Mouse (Mus musculus) Patski (cell line): Measurements from ENCODE around the gene Islr. TPM values are rescaled to one million over a fixed set of nuclear protein-coding genes. Genes with fewer than 3 reads are reported as not detected.
"Not testable (repeated sequence)": the region's sequence is repeated elsewhere in the genome, so short reads cannot be mapped to it uniquely, and the experiment has no call there.

Experiments used
- ATAC-seq: fragments of 100-300 bp; one replicate; pipeline ENCODE4 v1.8.0; 2021
- CTCF ChIA-PET: fragments of 350-600 bp; sonication (Branson Sonifier 250); formaldehyde crosslinking; loops from one replicate; lab custom pipeline; 2022; ENCODE audit warnings: inconsistent platforms; lab: Charles Lee
- POLR2A ChIA-PET: fragments of 350-600 bp; sonication (Branson Sonifier 250); formaldehyde crosslinking; loops from one replicate; lab custom pipeline; 2022; ENCODE audit warnings: antibody characterized with exemption, inconsistent platforms; lab: Charles Lee
- DNase-seq: peaks from one replicate; pipeline ENCODE4 v3.0.0-alpha.2; 2011; ENCODE audit warnings: low read depth, low spot score
- H3K27me3 ChIP-seq: fragments of 371-371 bp; one replicate; pipeline ENCODE4 v1.5.1; 2021
- CTCF ChIP-seq: fragments of 100-300 bp; IDR thresholded peaks from one replicate; pipeline ENCODE4 v1.5.1; 2021
- in situ Hi-C: fragments of 300-500 bp; cut with MboI; formaldehyde crosslinking; loops from 3 replicates; pipeline ENCODE4 v1.11.1; 2018; ENCODE audit warnings: low pct_unique_long_range_greater_than_20kb, mixed read lengths
- polyA plus RNA-seq: library from polyadenylated mRNA; unstranded; gene quantifications from one replicate; pipeline ENCODE4 v1.2.3, GENCODE M21; 2021

The Islr gene
- 39.6 TPM for polyA plus RNA-seq

GRCm38 (mm10) chr9:58203516-58204447 is at the start of gene Islr, which contains the start of gene Islr2:
Gene Islr, minus strand, starts transcription at chr9:58204306.
Gene Islr2, minus strand, starts transcription at chr9:58204319.
- no peak for TF ChIP-seq CTCF
- ATAC-seq, result no peak
- DNase-seq, result no peak
- POLR2A ChIA-PET, result interaction anchor here (0.8 kb wide), 1 partner anchor 140 kb away, joined by 3 read pairs; no protein-coding TSS in a partner anchor
- no peaks in the 10 kb centered on the region for H3K27me3 ChIP-seq
- CTCF ChIA-PET, result interaction anchor here (0.6 to 8.7 kb wide), 21 partner anchors 9 to 544 kb away, joined by 3 to 107 read pairs (median 3); no protein-coding TSS in a partner anchor
- in situ Hi-C loops, result loop anchor here (5.0 kb wide), 1 partner anchor 151 kb away; no protein-coding TSS in a partner anchor

GRCm38 (mm10) chr9:58253805-58254122 is 49.7 kb upstream of the Islr start:
- CTCF ChIA-PET, result interaction anchor here (0.8 to 1.9 kb wide), 4 partner anchors 12 to 22 kb away, joined by 3 to 6 read pairs (median 4); no protein-coding TSS in a partner anchor
- POLR2A ChIA-PET, result interaction anchor here (0.9 to 1.1 kb wide), 4 partner anchors 9 to 64 kb away, joined by 3 read pairs; no protein-coding TSS in a partner anchor
- in situ Hi-C loops, ATAC-seq, DNase-seq, H3K27me3 ChIP-seq: not testable (repeated sequence)

GRCm38 (mm10) chr9:58253033-58253804 is 49.1 kb upstream of the Islr start, which contains the start of gene Stoml1:
Gene Stoml1, plus strand, starts transcription at chr9:58253164.
- peak; percentile 98 for TF ChIP-seq CTCF
- DNase-seq (peak; percentile 76), ATAC-seq (peak; percentile 90)
- POLR2A ChIA-PET, result interaction anchor here (0.9 to 1.1 kb wide), 4 partner anchors 9 to 63 kb away, joined by 3 read pairs; no protein-coding TSS in a partner anchor
- in situ Hi-C loops, result no loop called here
- H3K27me3 ChIP-seq, result no peaks in the 10 kb centered on the region
- CTCF ChIA-PET, result interaction anchor here (0.8 to 1.9 kb wide), 6 partner anchors 10 to 27 kb away, joined by 3 to 6 read pairs (median 4); no protein-coding TSS in a partner anchor

GRCm38 (mm10) chr9:58250730-58251129 is 46.6 kb upstream of the Islr start:
- CTCF ChIA-PET, result interaction anchor here (1.6 kb wide), 1 partner anchor 25 kb away, joined by 7 read pairs; no protein-coding TSS in a partner anchor
- ATAC-seq, in situ Hi-C loops, DNase-seq, H3K27me3 ChIP-seq, POLR2A ChIA-PET: not testable (repeated sequence)

GRCm38 (mm10) chr9:58250322-58250721 is 46.2 kb upstream of the Islr start:
- ATAC-seq (no peak), DNase-seq (no peak)
- no peaks in the 10 kb centered on the region for H3K27me3 ChIP-seq
- POLR2A ChIA-PET, result no interaction called here
- CTCF ChIA-PET, result interaction anchor here (1.0 to 1.9 kb wide), 4 partner anchors 16 to 35 kb away, joined by 3 to 7 read pairs (median 5); no protein-coding TSS in a partner anchor
- no peak for TF ChIP-seq CTCF
- in situ Hi-C loops, result no loop called here

GRCm38 (mm10) chr9:58249592-58250192 is 45.6 kb upstream of the Islr start, which contains the start of gene Pml:
Gene Pml, minus strand, starts transcription at chr9:58249786.
- POLR2A ChIA-PET, result no interaction called here
- in situ Hi-C loops, result no loop called here
- no peaks in the 10 kb centered on the region for H3K27me3 ChIP-seq
- no peak for ATAC-seq
- no peak for DNase-seq
- peak; percentile 59 for TF ChIP-seq CTCF
- CTCF ChIA-PET, result interaction anchor here (0.6 to 1.9 kb wide), 5 partner anchors 15 to 34 kb away, joined by 3 to 7 read pairs (median 4); no protein-coding TSS in a partner anchor

GRCm38 (mm10) chr9:58248746-58249413 is 44.8 kb upstream of the Islr start:
- ChIA-PET POLR2A (interaction anchor here (0.7 to 1.4 kb wide), 2 partner anchors 8 to 26 kb away, joined by 3 read pairs; no protein-coding TSS in a partner anchor), CTCF (interaction anchor here (1.0 to 4.0 kb wide), 6 partner anchors 14 to 33 kb away, joined by 3 to 23 read pairs (median 10); no protein-coding TSS in a partner anchor)
- no peaks in the 10 kb centered on the region for H3K27me3 ChIP-seq
- in situ Hi-C loops, result no loop called here
- no peak for TF ChIP-seq CTCF
- ATAC-seq (no peak), DNase-seq (no peak)

- TF ChIP-seq CTCF, result peak; percentile 98
- in situ Hi-C loops, result no loop called here
- POLR2A ChIA-PET, result interaction anchor here (0.9 kb wide), 1 partner anchor 20 kb away, joined by 4 read pairs; no protein-coding TSS in a partner anchor
- H3K27me3 ChIP-seq, result no peaks in the 10 kb centered on the region
- CTCF ChIA-PET, result interaction anchor here (0.8 to 4.0 kb wide), 9 partner anchors 11 to 208 kb away, joined by 3 to 23 read pairs (median 5); no protein-coding TSS in a partner anchor
- DNase-seq (no peak), ATAC-seq (peak; percentile 77)
Measured at GRCm38 (mm10) chr9:58247064-58247759, 43.1 kb upstream of the Islr start.
